Comparison of ENCODE assay signal across 9 mouse cellular contexts in the genomic region with DNA sequence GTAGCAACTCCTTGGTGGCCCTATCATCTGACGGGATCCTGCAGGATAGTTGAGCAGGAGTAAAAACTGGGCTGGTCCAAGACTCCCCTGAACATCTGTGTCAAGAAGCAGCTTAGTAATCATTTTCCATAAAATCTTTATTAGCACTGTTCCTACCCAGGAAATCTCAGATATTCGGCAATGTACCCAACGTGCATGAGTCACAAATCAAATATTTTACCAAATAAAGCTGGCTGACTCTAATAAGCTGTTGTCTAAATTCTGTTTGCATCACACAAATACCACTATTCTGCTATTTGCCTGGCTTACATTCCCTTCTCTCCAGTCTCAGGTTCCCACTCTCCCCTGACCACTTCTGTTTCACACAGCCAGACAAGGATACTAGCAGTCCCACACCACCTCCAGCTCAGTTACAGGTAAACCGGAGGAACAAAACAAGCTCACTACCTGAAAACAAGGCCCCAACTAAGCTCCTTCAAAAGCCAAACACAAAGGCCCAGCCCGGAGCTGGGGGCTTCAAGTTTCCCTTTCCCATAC. TPM values are rescaled to one million over a fixed set of nuclear protein-coding genes. Genes with fewer than 3 reads are reported as not detected.
DNase-seq lines count a peak whose midpoint lies in the region; ATAC-seq and TF ChIP-seq lines count a peak whose summit lies in the region.
"Had no signal": no experiment of that assay in that cellular context is flagged by ENCODE, and none has a peak within 500 bp of the region (broad histone marks: within the 10 kb centered on the region; RNA-seq: fewer than 3 reads in every experiment).

No protein-coding gene starts in this region.

- ATAC-seq in hindbrain, embryonic 11.5 days (ENCODE audit: low FRiP score), result no peak
- ATAC-seq in forebrain, embryonic 13.5 days, result no peak

- no peak for TF ChIP-seq RAD21 in CH12.LX (IDR thresholded peaks at IDR 0.05; ENCODE audit: low read depth, low read length)

- DNase-seq in hindbrain, embryonic 11.5 days (ENCODE audit: low spot score), result peak; percentile 1
- DNase-seq in hindbrain, embryonic 10.5 days (ENCODE audit: low spot score), result no peak
- DNase-seq in CH12.LX (ENCODE audit: extremely low read depth), result no peak
- DNase-seq in adrenal gland, adult 18-20 months (ENCODE audit: low spot score in 2 of 2), result no peak
- no peak for DNase-seq in layer of hippocampus, adult 8-10 months (ENCODE audit: low spot score in 2 of 2)
- DNase-seq in spleen, adult 12 weeks (ENCODE audit: low spot score), result no peak
- DNase-seq: heart, postnatal 10 days had no signal

- no peaks in the 10 kb centered on the region for H3K27me3 ChIP-seq in hindbrain, embryonic 11.5 days (ENCODE audit: control insufficient read depth, insufficient read depth, low read length)
- H3K27me3 ChIP-seq in hindbrain, embryonic 10.5 days (ENCODE audit: insufficient read depth, poor library complexity, severe bottlenecking), result no peaks in the 10 kb centered on the region
- H3K27me3 ChIP-seq in CH12.LX (replicated peaks), result no peaks in the 10 kb centered on the region
- H3K27me3 ChIP-seq in forebrain, embryonic 13.5 days, result no peaks in the 10 kb centered on the region

- dilution Hi-C loops in CH12.LX (cut with MboI; ENCODE audit: extremely low pct_ligation_motif_present, extremely low pct_unique_long_range_greater_than_20kb, low sequenced_read_pairs), result no loop called here

- peaks cover 42% of the 10 kb centered on the region for H3K79me2 ChIP-seq in CH12.LX (replicated peaks; ENCODE audit: control insufficient read depth, extremely low read depth, insufficient read depth, poor library complexity, severe bottlenecking)
- peaks cover 70% of the 10 kb centered on the region for H3K79me2 ChIP-seq in macrophage (ENCODE audit: inconsistent target)

- WGBS in hindbrain, embryonic 11.5 days, result 82% methylated on average over 5 of the region's 5 CpGs
- WGBS in hindbrain, embryonic 10.5 days, result 77% methylated on average over 5 of the region's 5 CpGs
- 59% methylated on average over 5 of the region's 5 CpGs for WGBS in forebrain, embryonic 13.5 days
- WGBS in macrophage (ENCODE audit: missing documents), result 74% methylated on average over 5 of the region's 5 CpGs

- TF ChIP-seq POLR2A in CH12.LX (IDR thresholded peaks at IDR 0.05; ENCODE audit: low read depth, low read length), result no peak

- H3K4me3 ChIP-seq in hindbrain, embryonic 11.5 days (ENCODE audit: low read depth, low read length), result no peak overlapping the region
- no peak overlapping the region for H3K4me3 ChIP-seq in hindbrain, embryonic 10.5 days
- peak overlapping the region; percentile 16 to 99 (median 87) for H3K4me3 ChIP-seq in CH12.LX (replicated peaks in 1 of 3; ENCODE audit: low read depth in 2 of 3, low read length in 2 of 3, poor library complexity in 1 of 3)
- peak overlapping the region; percentile 2; the same call in 1 of the 2 replicates for H3K4me3 ChIP-seq in forebrain, embryonic 13.5 days
- H3K4me3 ChIP-seq in macrophage (ENCODE audit: inconsistent target), result peak overlapping the region; percentile 93; the same call in 1 of the 2 replicates

- H3K27ac ChIP-seq in hindbrain, embryonic 11.5 days (ENCODE audit: low read depth, low read length), result no peak overlapping the region
- no peak overlapping the region for H3K27ac ChIP-seq in hindbrain, embryonic 10.5 days
- H3K27ac ChIP-seq in CH12.LX (ENCODE audit: insufficient read depth, low read depth), result no peak overlapping the region
- H3K27ac ChIP-seq in forebrain, embryonic 13.5 days, result no peak overlapping the region
- no peak overlapping the region for H3K27ac ChIP-seq in macrophage

- no peak for TF ChIP-seq EP300 in CH12.LX (IDR thresholded peaks at IDR 0.05; ENCODE audit: low read length)

- no peak overlapping the region for H3K4me2 ChIP-seq in hindbrain, embryonic 11.5 days (replicated peaks; ENCODE audit: low read depth, low read length)
- H3K4me2 ChIP-seq in CH12.LX (ENCODE audit: insufficient read depth, low read depth, poor library complexity, severe bottlenecking), result peak overlapping the region; percentile 69
- peak overlapping the region; percentile 36 for H3K4me2 ChIP-seq in forebrain, embryonic 13.5 days

- in situ Hi-C loops in CH12.LX (cut with MboI; ENCODE audit: low pct_ligation_motif_present, low pct_unique_long_range_greater_than_20kb, low sequenced_read_pairs), result loop anchor here (25.0 kb wide), 1 partner anchor 728 kb away; no protein-coding TSS in a partner anchor

- H3K36me3 ChIP-seq in hindbrain, embryonic 11.5 days (ENCODE audit: control insufficient read depth, insufficient read depth, low read length), result no peaks in the 10 kb centered on the region
- no peaks in the 10 kb centered on the region for H3K36me3 ChIP-seq in hindbrain, embryonic 10.5 days
- H3K36me3 ChIP-seq in CH12.LX (replicated peaks in 1 of 2; ENCODE audit: control insufficient read depth in 1 of 2, insufficient read depth in 1 of 2, low read length in 1 of 2) (peaks cover 5 to 25% of the 10 kb centered on the region in 2 experiments), macrophage (ENCODE audit: inconsistent target) (no peaks in the 10 kb centered on the region)
- no peaks in the 10 kb centered on the region for H3K36me3 ChIP-seq in forebrain, embryonic 13.5 days (ENCODE audit: poor library complexity, severe bottlenecking)

- H3K4me1 ChIP-seq in hindbrain, embryonic 11.5 days (replicated peaks; ENCODE audit: control insufficient read depth, insufficient read depth, low read length), result peaks cover 3% of the 10 kb centered on the region; the same call in 1 of the 2 replicates
- peaks cover 19% of the 10 kb centered on the region for H3K4me1 ChIP-seq in hindbrain, embryonic 10.5 days (replicated peaks)
- peaks cover 3 to 57% of the 10 kb centered on the region in 2 experiments; a peak in 3 of 4 replicates for H3K4me1 ChIP-seq in CH12.LX (ENCODE audit: control insufficient read depth in 1 of 2, insufficient read depth in 2 of 2)
- peaks cover 16% of the 10 kb centered on the region for H3K4me1 ChIP-seq in forebrain, embryonic 13.5 days

- TF ChIP-seq CTCF in CH12.LX (conservative IDR thresholded peaks at IDR 0.05 in 1 of 2, IDR thresholded peaks at IDR 0.05 in 1 of 2; ENCODE audit: low read depth in 2 of 2, low read length in 2 of 2), result no peak

- H3K9me3 ChIP-seq in hindbrain, embryonic 11.5 days (ENCODE audit: control insufficient read depth, low read length), result no peaks in the 10 kb centered on the region
- H3K9me3 ChIP-seq in hindbrain, embryonic 10.5 days, result no peaks in the 10 kb centered on the region
- H3K9me3 ChIP-seq in CH12.LX (replicated peaks; ENCODE audit: low read length), result no peaks in the 10 kb centered on the region
- H3K9me3 ChIP-seq in forebrain, embryonic 13.5 days (replicated peaks), result no peaks in the 10 kb centered on the region

- no peak overlapping the region for H3K9ac ChIP-seq in hindbrain, embryonic 11.5 days (ENCODE audit: low read depth, low read length)
- peak overlapping the region; percentile 48 for H3K9ac ChIP-seq in CH12.LX (ENCODE audit: insufficient read depth, low read depth)
- peak overlapping the region; percentile 45 for H3K9ac ChIP-seq in forebrain, embryonic 13.5 days

TF ChIP-seq in CH12.LX, 34 proteins besides CTCF, POLR2A, EP300 and RAD21:
- TF ChIP-seq NELFE (IDR thresholded peaks at IDR 0.05; ENCODE audit: low read depth, low read length) (no peak), ETS1 (conservative IDR thresholded peaks at IDR 0.05; ENCODE audit: low read depth, low read length) (no peak), KAT2A (IDR thresholded peaks at IDR 0.05; ENCODE audit: insufficient replicate concordance, low read length) (no peak), ZNF384 (IDR thresholded peaks at IDR 0.05; ENCODE audit: low read depth, low read length) (no peak), MAZ (IDR thresholded peaks at IDR 0.05; ENCODE audit: low read depth, low read length) (no peak), SMC3 (IDR thresholded peaks at IDR 0.05; ENCODE audit: low read depth, low read length) (no peak), JUN (IDR thresholded peaks at IDR 0.05; ENCODE audit: insufficient read depth, low read depth, low read length) (no peak), RCOR1 (conservative IDR thresholded peaks at IDR 0.05; ENCODE audit: low read depth, low read length) (no peak), CHD2 (IDR thresholded peaks at IDR 0.05; ENCODE audit: low read length) (no peak)

RNA-seq across cellular contexts. Expression of gene Mrpl44, which starts 16.3 kb away (rescaled TPM):
- 53.0 and 53.1 TPM in 2 replicates for polyA plus RNA-seq in hindbrain, embryonic 11.5 days (2014; fragmentation: Nextera tagmentation; extraction: Ambion mirVana)
- polyA plus RNA-seq in hindbrain, embryonic 10.5 days (2016; fragmentation: Nextera tagmentation; extraction: Ambion mirVana), result 59.1 and 64.5 TPM in 2 replicates
- 63.7 and 67.0 TPM in 2 replicates for total RNA-seq in CH12.LX (2012; rRNA removed)
- 129 and 137 TPM in 2 replicates for total RNA-seq in CH12.LX (2014; rRNA removed)
- 84.3 and 85.0 TPM in 2 replicates for polyA plus RNA-seq in CH12.LX (2012; ENCODE audit: insufficient read length, low read depth)
- 49.9 and 53.6 TPM in 2 replicates for polyA plus RNA-seq in forebrain, embryonic 13.5 days (2015; fragmentation: Nextera tagmentation; extraction: Ambion mirVana)
- total RNA-seq in macrophage (2018; cell fraction: chromatin; rRNA removed), result 10 to 100 TPM in 2 of 26 experiments, 1 to 10 TPM in 20, under 1 TPM in 2, not detected in 2; 0.61 to 14.1 (median 5.5) TPM
- total RNA-seq in macrophage (2018; cell fraction: cytosol; rRNA removed), result 10 to 100 TPM in 25 of 26 experiments, 1 to 10 TPM in 1; 9.8 to 36.8 (median 24.6) TPM
- 10 to 100 TPM in 9 of 26 experiments, 1 to 10 TPM in 17; 2.1 to 21.7 (median 9.1) TPM for total RNA-seq in macrophage (2018; cell fraction: nucleus; rRNA removed)
- polyA plus RNA-seq in macrophage (2018), result 15.2 to 30.0 TPM (median 23.5 TPM) in 3 replicates
- total RNA-seq in adrenal gland, adult 18-20 months (2021), result 10 to 100 TPM; 43.3 to 54.9 TPM
- total RNA-seq in layer of hippocampus, adult 8-10 months (2022), result 10 to 100 TPM; 25.8 to 31.3 (median 28.2) TPM

RNA-seq across cellular contexts. Expression of gene Wdfy1, which starts 16.4 kb away (rescaled TPM):
- polyA plus RNA-seq in hindbrain, embryonic 11.5 days (2014; fragmentation: Nextera tagmentation; extraction: Ambion mirVana), result 52.1 and 52.6 TPM in 2 replicates
- 41.0 and 44.9 TPM in 2 replicates for polyA plus RNA-seq in hindbrain, embryonic 10.5 days (2016; fragmentation: Nextera tagmentation; extraction: Ambion mirVana)
- total RNA-seq in CH12.LX (2012; rRNA removed) (54.4 and 70.6 TPM in 2 replicates), CH12.LX (2014; rRNA removed) (56.3 and 57.3 TPM in 2 replicates)
- polyA plus RNA-seq in CH12.LX (2012; ENCODE audit: insufficient read length, low read depth) (84.3 and 86.3 TPM in 2 replicates), macrophage (2018) (4.4 to 11.5 TPM (median 5.2 TPM) in 3 replicates)
- polyA plus RNA-seq in forebrain, embryonic 13.5 days (2015; fragmentation: Nextera tagmentation; extraction: Ambion mirVana), result 59.0 and 67.2 TPM in 2 replicates
- 100 to 1,000 TPM; 134 to 333 (median 209) TPM for total RNA-seq in macrophage (2018; cell fraction: chromatin; rRNA removed)
- total RNA-seq in macrophage (2018; cell fraction: cytosol; rRNA removed), result 10 to 100 TPM in 8 of 26 experiments, 1 to 10 TPM in 18; 3.7 to 22.7 (median 7.5) TPM
- total RNA-seq in macrophage (2018; cell fraction: nucleus; rRNA removed), result 100 to 1,000 TPM in 24 of 26 experiments, 10 to 100 TPM in 2; 89.0 to 195 (median 132) TPM
- 10 to 100 TPM; 40.4 to 44.0 TPM for total RNA-seq in adrenal gland, adult 18-20 months (2021)
- 10 to 100 TPM; 36.8 to 47.7 (median 44.6) TPM for total RNA-seq in layer of hippocampus, adult 8-10 months (2022)

Comparison
In these comparisons a context has a peak if more than half of its experiments do, and no peak if none do; other contexts are left out.
1. H3K4me3 ChIP-seq: peak in CH12.LX (3 of 3), forebrain, embryonic 13.5 days (single experiment) and macrophage (single experiment); none in hindbrain, embryonic 11.5 days (single experiment) and hindbrain, embryonic 10.5 days (single experiment).